7 mouse cellular contexts compared by ENCODE assay signal in the genomic region with DNA sequence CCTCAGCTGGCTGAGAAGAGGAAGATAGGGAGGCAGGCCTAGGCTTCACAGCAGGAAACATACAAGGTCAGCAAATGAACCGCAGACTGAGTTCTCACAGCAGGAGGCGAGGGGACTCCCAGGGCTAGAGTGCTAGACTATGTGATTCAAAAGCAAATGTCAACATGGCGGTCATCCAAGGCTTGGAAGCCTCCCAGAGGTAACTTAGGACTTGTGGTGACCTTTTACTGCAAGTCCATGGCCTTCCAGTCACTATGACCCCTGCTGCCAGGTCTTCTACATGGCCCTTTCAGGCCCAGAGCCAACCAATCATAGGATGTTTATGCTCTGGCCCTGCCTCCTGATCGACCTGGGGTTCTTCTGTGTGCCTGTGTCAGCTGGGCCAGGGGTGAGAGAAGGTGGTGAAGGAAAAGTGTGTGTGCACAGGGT.
DNase-seq lines count a peak whose midpoint lies in the region; TF ChIP-seq lines count a peak whose summit lies in the region.

No protein-coding gene starts in this region.

- no peaks in the 10 kb centered on the region; the same call in 1 of the 2 replicates for H3K4me1 ChIP-seq in testis, adult 2 months (ENCODE audit: control insufficient read depth, insufficient read depth, low read length)
- H3K4me1 ChIP-seq in embryonic fibroblast, embryonic 13.5 days (ENCODE audit: control insufficient read depth, insufficient read depth, low read length), result peaks cover 8% of the 10 kb centered on the region; the same call in 1 of the 2 replicates

- no peak for TF ChIP-seq CTCF in testis, adult 2 months (IDR thresholded peaks at IDR 0.05; ENCODE audit: control insufficient read depth, insufficient read depth, insufficient replicate concordance, low read depth, low read length)
- no peak for TF ChIP-seq CTCF in embryonic fibroblast, embryonic 13.5 days (IDR thresholded peaks at IDR 0.05; ENCODE audit: borderline replicate concordance, insufficient read depth, low read length)

- peak overlapping the region; percentile 19 for H3K4me3 ChIP-seq in testis, adult 2 months (ENCODE audit: control insufficient read depth, low read depth, low read length)
- H3K4me3 ChIP-seq in embryonic fibroblast, embryonic 13.5 days (ENCODE audit: insufficient read depth, low read length), result no peak overlapping the region

- no peak for DNase-seq in testis, postnatal 14 days (ENCODE audit: low spot score)
- DNase-seq in kidney, adult 8-10 months, result peak; percentile 72 to 84
- peak; percentile 69 for DNase-seq in lung, postnatal 14 days
- no peak for DNase-seq in neural tube, embryonic 10.5 days (ENCODE audit: extremely low spot score, low spot score)
- DNase-seq in frontal cortex, postnatal 14 days (ENCODE audit: low spot score in 2 of 2), result no peak

- TF ChIP-seq POLR2A in testis, adult 2 months (IDR thresholded peaks at IDR 0.05; ENCODE audit: control insufficient read depth, low read depth, low read length), result no peak
- no peak for TF ChIP-seq POLR2A in embryonic fibroblast, embryonic 13.5 days (IDR thresholded peaks at IDR 0.05; ENCODE audit: low read depth, low read length)

- H3K27ac ChIP-seq in testis, adult 2 months (ENCODE audit: control insufficient read depth, insufficient read depth, low read depth, low read length), result no peak overlapping the region
- H3K27ac ChIP-seq in embryonic fibroblast, embryonic 13.5 days (ENCODE audit: insufficient read depth, low read length), result peak overlapping the region; percentile 21

- no peaks in the 10 kb centered on the region for H3K36me3 ChIP-seq in testis, adult 2 months (ENCODE audit: control insufficient read depth, insufficient read depth, low read length)

- no peaks in the 10 kb centered on the region for H3K27me3 ChIP-seq in testis, adult 2 months (ENCODE audit: control insufficient read depth, insufficient read depth, low read length)

Comparison
In these comparisons a context has a peak if more than half of its experiments do, and no peak if none do; other contexts are left out.
1. DNase-seq: peak in kidney, adult 8-10 months (2 of 2) and lung, postnatal 14 days (single experiment); none in testis, postnatal 14 days (single experiment), neural tube, embryonic 10.5 days (single experiment) and frontal cortex, postnatal 14 days (0 of 2).